Mouse (Mus musculus): ENCODE measurements around the gene Engase.

- no peak for TF ChIP-seq CTCF (IDR thresholded peaks at IDR 0.05; ENCODE audit: low read depth)
- no peak for TF ChIP-seq EP300 (optimal IDR thresholded peaks at IDR 0.05)
These were observed 35.8 kb downstream of the Engase start for GRCm38 (mm10) chr11:118512257-118512910.
